Mouse (Mus musculus): ENCODE data around the gene 4833439L19Rik. TPM values are rescaled to one million over a fixed set of nuclear protein-coding genes. Genes with fewer than 3 reads are reported as not detected.
"Not testable (repeated sequence)": the region's sequence is repeated elsewhere in the genome, so short reads cannot be mapped to it uniquely, and the experiment has no call there.

The 4833439L19Rik gene
- 201 and 202 TPM in 2 replicates for polyA plus RNA-seq (2016; fragmentation: Nextera tagmentation; extraction: Ambion mirVana)

GRCm38 (mm10) chr13:54565201-54565581 lies at the start of gene 4833439L19Rik:
TSS of gene 4833439L19Rik (minus strand) at chr13:54565435.
- WGBS = under 1% methylated on average over 27 of the region's 27 CpGs
- peaks cover 37% of the 10 kb centered on the region for H3K36me3 ChIP-seq (replicated peaks)
- H3K27me3 ChIP-seq (ENCODE audit: poor library complexity, severe bottlenecking) = no peaks in the 10 kb centered on the region
- H3K9me3 ChIP-seq = no peaks in the 10 kb centered on the region
- DNase-seq (ENCODE audit: extremely low spot score, low spot score) = peak; percentile 92
- peak within 1 kb of the TSS; percentile 96 for H3K27ac ChIP-seq
- H3K4me1 ChIP-seq = peaks cover 19% of the 10 kb centered on the region
- peak within 1 kb of the TSS; percentile 97 for H3K4me3 ChIP-seq

DNA sequence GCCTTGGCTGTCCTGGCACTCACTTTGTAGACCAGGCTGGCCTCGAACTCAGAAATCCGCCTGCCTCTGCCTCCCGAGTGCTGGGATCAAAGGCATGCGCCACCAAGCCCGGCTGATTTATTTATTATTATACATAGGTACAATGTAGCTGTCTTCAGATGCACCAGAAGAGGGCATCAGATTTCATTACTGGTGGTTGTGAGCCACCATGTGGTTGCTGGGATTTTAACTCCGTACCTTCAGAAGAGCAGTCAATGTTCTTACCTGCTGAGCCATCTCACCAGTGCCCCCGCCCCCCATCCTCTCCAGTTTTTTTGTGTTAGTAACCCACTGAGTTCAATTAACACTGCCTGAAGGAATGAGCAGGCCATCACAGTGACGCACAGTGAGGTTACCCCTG lies 47.9 kb upstream of the 4833439L19Rik start:
- Histone ChIP-seq H3K27me3 (ENCODE audit: poor library complexity, severe bottlenecking) (peaks cover 36% of the 10 kb centered on the region), H3K4me1 (peaks cover 28% of the 10 kb centered on the region)
- not testable (repeated sequence) for H3K27ac ChIP-seq; H3K4me3 ChIP-seq; H3K9me3 ChIP-seq; DNase-seq (ENCODE audit: extremely low spot score, low spot score); H3K36me3 ChIP-seq (replicated peaks)
- 88% methylated on average over 8 of the region's 8 CpGs for WGBS

DNA sequence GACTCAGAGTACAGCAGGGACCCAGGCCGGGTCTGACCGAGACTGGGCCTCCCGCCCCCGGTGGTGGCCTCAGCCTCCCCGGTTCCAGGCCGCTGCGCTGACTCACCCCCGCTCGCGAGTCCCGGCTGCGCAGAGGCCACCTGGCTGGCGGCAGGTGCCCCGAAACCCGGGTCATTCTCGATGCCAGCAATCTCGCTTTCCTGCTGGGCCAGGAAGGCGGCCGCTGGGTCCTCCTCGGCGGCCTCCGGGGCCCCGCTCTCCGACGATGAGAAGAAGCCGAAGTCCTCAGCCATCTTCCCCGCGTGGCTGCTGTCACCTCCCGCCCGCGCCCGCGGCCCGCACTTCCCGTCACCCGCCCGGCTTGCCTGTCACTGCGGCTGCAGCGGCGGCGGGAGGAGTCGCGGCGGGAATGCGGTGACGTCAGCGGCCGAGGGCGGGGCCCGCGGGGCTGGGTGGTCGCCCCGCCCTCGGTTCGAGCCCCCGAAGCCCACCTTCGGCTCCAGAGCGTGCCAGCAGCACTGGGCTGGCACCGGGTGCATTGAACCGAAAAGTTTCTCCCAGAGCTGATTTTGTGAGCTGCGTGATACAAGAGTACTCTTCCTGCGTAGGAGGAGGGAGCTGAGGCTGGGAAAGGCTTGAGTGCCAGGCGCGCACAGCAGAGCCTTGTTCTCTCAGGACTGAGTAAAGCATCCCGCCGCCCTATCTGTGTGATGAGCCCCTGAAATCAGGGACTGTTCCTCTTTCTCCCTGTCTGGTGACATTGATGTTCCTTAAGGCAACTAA lies 45.9 kb upstream of the 4833439L19Rik start, which contains the start of gene Cltb:
Cltb (minus strand) TSS at position 373 of the 783 bp plus-strand sequence.
- peak; percentile 76 for DNase-seq (ENCODE audit: extremely low spot score, low spot score)
- peaks cover 54% of the 10 kb centered on the region for H3K27me3 ChIP-seq (ENCODE audit: poor library complexity, severe bottlenecking)
- H3K36me3 ChIP-seq (replicated peaks) = no peaks in the 10 kb centered on the region
- H3K27ac ChIP-seq = peak within 1 kb of the TSS; percentile 76
- under 1% methylated on average over 66 of the region's 66 CpGs for WGBS
- H3K4me1 ChIP-seq = peaks cover 28% of the 10 kb centered on the region
- H3K9me3 ChIP-seq = no peaks in the 10 kb centered on the region
- peak within 1 kb of the TSS; percentile 68 for H3K4me3 ChIP-seq

- Histone ChIP-seq H3K27ac (peak overlapping the region; percentile 76), H3K36me3 (replicated peaks) (no peaks in the 10 kb centered on the region), H3K9me3 (no peaks in the 10 kb centered on the region), H3K4me1 (peaks cover 28% of the 10 kb centered on the region), H3K27me3 (ENCODE audit: poor library complexity, severe bottlenecking) (peaks cover 60% of the 10 kb centered on the region), H3K4me3 (peak overlapping the region; percentile 68)
- WGBS = 6% methylated on average over 13 of the region's 13 CpGs
- peak; percentile 26 for DNase-seq (ENCODE audit: extremely low spot score, low spot score)
These were observed 45.4 kb upstream of the 4833439L19Rik start for GRCm38 (mm10) chr13:54610613-54610971.

- Histone ChIP-seq H3K27me3 (ENCODE audit: poor library complexity, severe bottlenecking) (peaks cover 72% of the 10 kb centered on the region), H3K4me1 (peaks cover 32% of the 10 kb centered on the region), H3K4me3 (no peak overlapping the region), H3K36me3 (replicated peaks) (no peaks in the 10 kb centered on the region), H3K27ac (no peak overlapping the region), H3K9me3 (no peaks in the 10 kb centered on the region)
- WGBS = 22% methylated on average over 1 of the region's 1 CpGs
- no peak for DNase-seq (ENCODE audit: extremely low spot score, low spot score)
These were observed 44.1 kb upstream of the 4833439L19Rik start for GRCm38 (mm10) chr13:54609301-54609700.

- Histone ChIP-seq H3K27me3 (ENCODE audit: poor library complexity, severe bottlenecking) (peaks cover 78% of the 10 kb centered on the region), H3K9me3 (no peaks in the 10 kb centered on the region), H3K4me3 (no peak overlapping the region), H3K27ac (no peak overlapping the region), H3K36me3 (replicated peaks) (no peaks in the 10 kb centered on the region), H3K4me1 (peaks cover 38% of the 10 kb centered on the region)
- DNase-seq (ENCODE audit: extremely low spot score, low spot score) = no peak
- 9% methylated on average over 8 of the region's 8 CpGs for WGBS
These were observed 43.4 kb upstream of the 4833439L19Rik start for GRCm38 (mm10) chr13:54608666-54609065.

GRCm38 (mm10) chr13:54608002-54608401 lies 42.8 kb upstream of the 4833439L19Rik start:
- Histone ChIP-seq H3K4me3 (no peak overlapping the region), H3K9me3 (no peaks in the 10 kb centered on the region), H3K27me3 (ENCODE audit: poor library complexity, severe bottlenecking) (peaks cover 82% of the 10 kb centered on the region), H3K36me3 (replicated peaks) (no peaks in the 10 kb centered on the region), H3K4me1 (peaks cover 44% of the 10 kb centered on the region), H3K27ac (no peak overlapping the region)
- WGBS = 79% methylated on average over 3 of the region's 3 CpGs
- DNase-seq (ENCODE audit: extremely low spot score, low spot score) = no peak

DNA sequence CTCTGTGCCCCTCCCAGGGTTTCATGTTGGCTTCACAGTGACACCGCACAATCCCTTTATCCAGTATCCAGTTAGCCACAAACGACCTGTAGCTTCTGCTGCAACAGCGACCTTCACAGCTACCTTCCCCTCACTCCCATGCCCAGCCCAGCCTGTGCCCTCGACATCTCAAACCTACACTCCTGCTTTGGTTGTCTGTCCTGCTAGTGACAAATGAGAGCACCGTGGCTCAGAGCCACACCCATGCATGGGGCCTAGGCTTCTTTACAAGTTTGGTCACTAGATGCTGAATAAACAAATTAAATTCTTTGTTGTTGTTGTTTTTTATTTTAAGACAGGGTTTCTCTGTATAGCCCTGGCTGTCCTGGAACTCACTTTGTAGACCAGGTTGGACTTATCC lies 42.0 kb upstream of the 4833439L19Rik start:
- H3K27me3 ChIP-seq (ENCODE audit: poor library complexity, severe bottlenecking) = peaks cover 90% of the 10 kb centered on the region
- no peaks in the 10 kb centered on the region for H3K36me3 ChIP-seq (replicated peaks)
- H3K4me1 ChIP-seq = peaks cover 50% of the 10 kb centered on the region

DNA sequence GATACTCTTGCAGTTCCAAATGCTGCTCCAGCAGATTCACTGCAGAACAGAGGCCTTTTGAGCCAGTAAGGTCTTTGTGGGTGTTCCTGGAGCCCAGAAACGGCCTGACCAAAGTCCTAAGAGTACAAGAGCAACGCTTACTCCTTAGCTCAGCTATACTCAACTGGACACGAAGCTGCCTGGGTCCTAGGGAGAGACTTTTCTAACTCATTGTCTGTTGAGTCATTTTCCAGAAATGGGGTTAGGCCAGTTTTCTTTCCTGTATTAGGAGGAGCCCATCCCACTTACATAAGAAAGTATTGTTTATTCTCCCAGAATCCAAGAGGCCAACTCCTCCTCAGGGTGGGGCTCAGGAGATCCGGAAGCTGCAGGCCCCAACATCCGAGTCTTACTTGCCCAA lies 40.2 kb upstream of the 4833439L19Rik start:
- H3K4me3 ChIP-seq = no peak overlapping the region
- H3K4me1 ChIP-seq = peaks cover 36% of the 10 kb centered on the region
- H3K9me3 ChIP-seq = no peaks in the 10 kb centered on the region
- no peak for DNase-seq (ENCODE audit: extremely low spot score, low spot score)
- peaks cover 95% of the 10 kb centered on the region for H3K27me3 ChIP-seq (ENCODE audit: poor library complexity, severe bottlenecking)
- WGBS = 87% methylated on average over 5 of the region's 5 CpGs
- no peaks in the 10 kb centered on the region for H3K36me3 ChIP-seq (replicated peaks)
- no peak overlapping the region for H3K27ac ChIP-seq

More for the DNA sequence above, 42.0 kb upstream of the 4833439L19Rik start:
- no peak overlapping the region for H3K27ac ChIP-seq
- H3K4me3 ChIP-seq = no peak overlapping the region
- no peaks in the 10 kb centered on the region for H3K9me3 ChIP-seq
- 80% methylated on average over 5 of the region's 5 CpGs for WGBS
- DNase-seq (ENCODE audit: extremely low spot score, low spot score) = no peak

GRCm38 (mm10) chr13:54604221-54604620 lies 39.0 kb upstream of the 4833439L19Rik start:
- 41% methylated on average over 4 of the region's 4 CpGs for WGBS
- peaks cover 2% of the 10 kb centered on the region for H3K36me3 ChIP-seq (replicated peaks)
- no peak overlapping the region for H3K27ac ChIP-seq
- H3K9me3 ChIP-seq = no peaks in the 10 kb centered on the region
- peaks cover 95% of the 10 kb centered on the region for H3K27me3 ChIP-seq (ENCODE audit: poor library complexity, severe bottlenecking)
- no peak for DNase-seq (ENCODE audit: extremely low spot score, low spot score)
- no peak overlapping the region for H3K4me3 ChIP-seq
- peaks cover 32% of the 10 kb centered on the region for H3K4me1 ChIP-seq

- H3K27ac ChIP-seq = no peak overlapping the region
- H3K4me3 ChIP-seq = no peak overlapping the region
- no peak for DNase-seq (ENCODE audit: extremely low spot score, low spot score)
- peaks cover 9% of the 10 kb centered on the region for H3K36me3 ChIP-seq (replicated peaks)
- H3K9me3 ChIP-seq = no peaks in the 10 kb centered on the region
- peaks cover 95% of the 10 kb centered on the region for H3K27me3 ChIP-seq (ENCODE audit: poor library complexity, severe bottlenecking)
- H3K4me1 ChIP-seq = peaks cover 25% of the 10 kb centered on the region
These were observed 38.3 kb upstream of the 4833439L19Rik start for GRCm38 (mm10) chr13:54603501-54603900.

- Histone ChIP-seq H3K4me3 (no peak overlapping the region), H3K9me3 (no peaks in the 10 kb centered on the region), H3K27me3 (ENCODE audit: poor library complexity, severe bottlenecking) (peaks cover 97% of the 10 kb centered on the region), H3K27ac (no peak overlapping the region), H3K4me1 (peaks cover 22% of the 10 kb centered on the region), H3K36me3 (replicated peaks) (peaks cover 13% of the 10 kb centered on the region)
- whole genome bisulfite sequencing = 59% methylated on average over 3 of the region's 3 CpGs
- DNase-seq (ENCODE audit: extremely low spot score, low spot score) = no peak
These were observed 37.4 kb upstream of the 4833439L19Rik start for GRCm38 (mm10) chr13:54602639-54603111.

GRCm38 (mm10) chr13:54598622-54599143 lies 33.4 kb upstream of the 4833439L19Rik start:
- H3K4me3 ChIP-seq = no peak overlapping the region
- peaks cover 58% of the 10 kb centered on the region for H3K27me3 ChIP-seq (ENCODE audit: poor library complexity, severe bottlenecking)
- H3K9me3 ChIP-seq = no peaks in the 10 kb centered on the region
- H3K36me3 ChIP-seq (replicated peaks) = peaks cover 22% of the 10 kb centered on the region
- DNase-seq (ENCODE audit: extremely low spot score, low spot score) = no peak
- WGBS = 90% methylated on average over 12 of the region's 12 CpGs
- peaks cover 12% of the 10 kb centered on the region for H3K4me1 ChIP-seq
- H3K27ac ChIP-seq = no peak overlapping the region
